Comparison of ENCODE assay signal across 18 mouse cellular contexts in the genomic region with DNA sequence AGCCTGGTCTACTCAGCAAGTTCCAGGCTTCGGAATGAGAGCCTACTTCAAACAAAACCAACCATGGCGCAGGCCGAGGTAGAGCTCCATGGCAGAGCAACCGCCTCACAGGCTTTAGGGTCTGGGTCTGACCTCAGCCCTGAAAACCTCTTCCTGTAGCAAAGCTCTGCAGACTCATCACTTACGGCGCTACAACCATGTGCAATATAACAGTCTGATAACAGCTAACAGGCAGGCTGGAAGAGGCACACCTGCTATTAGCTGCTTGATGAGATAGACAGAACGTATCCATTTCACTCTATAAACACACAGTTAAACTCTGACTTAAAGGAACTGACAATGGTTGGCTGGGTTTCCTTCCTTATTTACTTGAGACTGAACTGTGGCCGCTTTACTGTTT. TPM values are rescaled to one million over a fixed set of nuclear protein-coding genes. Genes with fewer than 3 reads are reported as not detected.
DNase-seq lines count a peak whose midpoint lies in the region; ATAC-seq and TF ChIP-seq lines count a peak whose summit lies in the region.
"Had no signal": no experiment of that assay in that cellular context is flagged by ENCODE, and none has a peak within 500 bp of the region (broad histone marks: within the 10 kb centered on the region; RNA-seq: fewer than 3 reads in every experiment).

No protein-coding gene starts in this region.

- peak; percentile 33; the same call in 1 of the 2 replicates for ATAC-seq in kidney, embryonic 14.5 days (ENCODE audit: low FRiP score, low TSS enrichment)
- ATAC-seq in erythroid progenitor cell, adult 5-6 weeks (replicated peaks; ENCODE audit: low FRiP score, poor library complexity, severe bottlenecking): 0 out of 2 replicates have a peak, but pooled peaks have one; percentile 26
- ATAC-seq in liver, postnatal 0 days: 0 out of 2 replicates have a peak, but pooled peaks have one; percentile 22
- ATAC-seq in hindbrain, embryonic 12.5 days (ENCODE audit: low FRiP score): no peak
- no peak for ATAC-seq in forebrain, embryonic 11.5 days (replicated peaks; ENCODE audit: low FRiP score)
- ATAC-seq: forebrain, postnatal 0 days had no signal

- no peak for TF ChIP-seq CTCF in liver, postnatal 0 days (IDR thresholded peaks at IDR 0.05; ENCODE audit: low read depth)

- WGBS in kidney, embryonic 14.5 days: 61% methylated on average over 8 of the region's 8 CpGs
- 56% methylated on average over 8 of the region's 8 CpGs for WGBS in liver, postnatal 0 days (ENCODE audit: insufficient replicate concordance)
- 95% methylated on average over 8 of the region's 8 CpGs for WGBS in hindbrain, embryonic 12.5 days
- 95% methylated on average over 8 of the region's 8 CpGs for WGBS in forebrain, embryonic 11.5 days

- DNase-seq in kidney, adult 18-20 months: no peak
- DNase-seq in liver, postnatal 0 days: no peak
- peak; percentile 39 for DNase-seq in thymus, postnatal 25 days
- DNase-seq in right cerebral cortex, adult 18-20 months: no peak
- no peak for DNase-seq in forebrain, embryonic 11.5 days (ENCODE audit: low spot score)
- DNase-seq: cerebellum, adult 11 months; forebrain, postnatal 0 days; kidney, postnatal 14 days; layer of hippocampus, postnatal 36 days; right cerebral cortex, postnatal 14 days had no signal

- no peak overlapping the region for H3K4me3 ChIP-seq in kidney, embryonic 14.5 days (ENCODE audit: low read length)
- H3K4me3 ChIP-seq in liver, postnatal 0 days (ENCODE audit: low read depth, low read length): no peak overlapping the region
- H3K4me3 ChIP-seq in hindbrain, embryonic 12.5 days: no peak overlapping the region
- no peak overlapping the region for H3K4me3 ChIP-seq in forebrain, embryonic 11.5 days (ENCODE audit: low read depth, low read length)
- H3K4me3 ChIP-seq: hindbrain, embryonic 13.5 days; limb, embryonic 12.5 days; midbrain, embryonic 10.5 days had no signal

- H3K4me2 ChIP-seq in kidney, embryonic 14.5 days (replicated peaks; ENCODE audit: low read depth, low read length): no peak overlapping the region
- H3K4me2 ChIP-seq in liver, postnatal 0 days (ENCODE audit: low read depth, low read length): no peak overlapping the region
- H3K4me2 ChIP-seq in hindbrain, embryonic 12.5 days (replicated peaks): no peak overlapping the region
- no peak overlapping the region for H3K4me2 ChIP-seq in forebrain, embryonic 11.5 days (ENCODE audit: low read depth, low read length, severe bottlenecking)
- H3K4me2 ChIP-seq: hindbrain, embryonic 13.5 days; limb, embryonic 12.5 days had no signal

- no peak overlapping the region for H3K27ac ChIP-seq in kidney, embryonic 14.5 days (ENCODE audit: low read depth, low read length)
- no peak overlapping the region for H3K27ac ChIP-seq in liver, postnatal 0 days (ENCODE audit: low read depth)
- H3K27ac ChIP-seq in hindbrain, embryonic 12.5 days: no peak overlapping the region
- H3K27ac ChIP-seq in forebrain, embryonic 11.5 days (ENCODE audit: low read depth, low read length): no peak overlapping the region
- H3K27ac ChIP-seq: hindbrain, embryonic 13.5 days; limb, embryonic 12.5 days; midbrain, embryonic 10.5 days had no signal

- no peaks in the 10 kb centered on the region for H3K9me3 ChIP-seq in kidney, embryonic 14.5 days (ENCODE audit: control insufficient read depth, low read length)
- H3K9me3 ChIP-seq in liver, postnatal 0 days (ENCODE audit: low read length): no peaks in the 10 kb centered on the region
- no peaks in the 10 kb centered on the region for H3K9me3 ChIP-seq in hindbrain, embryonic 12.5 days (replicated peaks)
- H3K9me3 ChIP-seq in forebrain, embryonic 11.5 days (ENCODE audit: control insufficient read depth, low read length): no peaks in the 10 kb centered on the region
- H3K9me3 ChIP-seq: G1E; hindbrain, embryonic 13.5 days; limb, embryonic 12.5 days; midbrain, embryonic 10.5 days had no signal

- H3K27me3 ChIP-seq in kidney, embryonic 14.5 days (ENCODE audit: control insufficient read depth, insufficient read depth, low read length): no peaks in the 10 kb centered on the region
- no peaks in the 10 kb centered on the region for H3K27me3 ChIP-seq in liver, postnatal 0 days (ENCODE audit: insufficient read depth, low read length)
- H3K27me3 ChIP-seq in hindbrain, embryonic 12.5 days: no peaks in the 10 kb centered on the region
- H3K27me3 ChIP-seq in forebrain, embryonic 11.5 days (ENCODE audit: control insufficient read depth, insufficient read depth, low read length): no peaks in the 10 kb centered on the region
- H3K27me3 ChIP-seq: hindbrain, embryonic 13.5 days; limb, embryonic 12.5 days had no signal

- no peak overlapping the region for H3K9ac ChIP-seq in kidney, embryonic 14.5 days (ENCODE audit: low read depth, low read length)
- H3K9ac ChIP-seq in liver, postnatal 0 days (replicated peaks): no peak overlapping the region
- no peak overlapping the region for H3K9ac ChIP-seq in hindbrain, embryonic 12.5 days
- no peak overlapping the region for H3K9ac ChIP-seq in forebrain, embryonic 11.5 days (ENCODE audit: low read length)
- H3K9ac ChIP-seq: forebrain, postnatal 0 days; hindbrain, embryonic 13.5 days; limb, embryonic 12.5 days had no signal

- H3K36me3 ChIP-seq in kidney, embryonic 14.5 days (ENCODE audit: control insufficient read depth, insufficient read depth, low read length): peaks cover 89% of the 10 kb centered on the region
- H3K36me3 ChIP-seq in liver, postnatal 0 days (replicated peaks; ENCODE audit: insufficient read depth, low read length): peaks cover 70% of the 10 kb centered on the region
- H3K36me3 ChIP-seq in hindbrain, embryonic 12.5 days: peaks cover 93% of the 10 kb centered on the region
- peaks cover 21% of the 10 kb centered on the region for H3K36me3 ChIP-seq in forebrain, embryonic 11.5 days (ENCODE audit: control insufficient read depth, insufficient read depth, low read length)

- no peak for TF ChIP-seq EP300 in liver, postnatal 0 days (IDR thresholded peaks at IDR 0.05; ENCODE audit: low read depth)

- H3K4me1 ChIP-seq in kidney, embryonic 14.5 days (ENCODE audit: control insufficient read depth, insufficient read depth, low read length): 0 out of 2 replicates have a peak, but pooled peaks cover 7% of the 10 kb centered on the region
- H3K4me1 ChIP-seq in liver, postnatal 0 days (ENCODE audit: insufficient read depth): 0 out of 2 replicates have a peak, but pooled peaks cover 3% of the 10 kb centered on the region
- H3K4me1 ChIP-seq in hindbrain, embryonic 12.5 days: no peaks in the 10 kb centered on the region
- H3K4me1 ChIP-seq in forebrain, embryonic 11.5 days (replicated peaks; ENCODE audit: control insufficient read depth, insufficient read depth, low read length): no peaks in the 10 kb centered on the region
- H3K4me1 ChIP-seq: hindbrain, embryonic 13.5 days; limb, embryonic 12.5 days; midbrain, embryonic 10.5 days had no signal

RNA-seq across cellular contexts. Expression of a gene that starts 14.6 kb away (rescaled TPM):
- 60.6 and 85.6 TPM in 2 replicates for polyA plus RNA-seq in kidney, embryonic 14.5 days (2014; fragmentation: Nextera tagmentation; extraction: Ambion mirVana)
- 13.7 and 18.9 TPM in 2 replicates for total RNA-seq in erythroid progenitor cell, adult 5-6 weeks (2015; ENCODE audit: low replicate concordance)
- 18.2 and 21.3 TPM in 2 replicates for total RNA-seq in erythroid progenitor cell, adult 5-6 weeks (2017; ENCODE audit: low replicate concordance)
- 20.9 and 23.8 TPM in 2 replicates for polyA plus RNA-seq in liver, postnatal 0 days (2015; fragmentation: Nextera tagmentation; extraction: Ambion mirVana)
- 85.2 and 88.0 TPM in 2 replicates for polyA plus RNA-seq in hindbrain, embryonic 12.5 days (2016; fragmentation: Nextera tagmentation; extraction: Ambion mirVana)
- polyA plus RNA-seq in forebrain, embryonic 11.5 days (2014; fragmentation: Nextera tagmentation; extraction: Ambion mirVana): 81.2 and 83.6 TPM in 2 replicates

RNA-seq across cellular contexts. Expression of a gene that starts 21.3 kb away (rescaled TPM):
- 0.13 TPM in 1 of 2 replicates, not detected in the other for polyA plus RNA-seq in kidney, embryonic 14.5 days (2014; fragmentation: Nextera tagmentation; extraction: Ambion mirVana)
- total RNA-seq in erythroid progenitor cell, adult 5-6 weeks (2015; ENCODE audit: low replicate concordance): not detected in 2 replicates
- not detected in 2 replicates for total RNA-seq in erythroid progenitor cell, adult 5-6 weeks (2017; ENCODE audit: low replicate concordance)
- not detected in 2 replicates for polyA plus RNA-seq in liver, postnatal 0 days (2015; fragmentation: Nextera tagmentation; extraction: Ambion mirVana)
- 0.53 and 0.56 TPM in 2 replicates for polyA plus RNA-seq in hindbrain, embryonic 12.5 days (2016; fragmentation: Nextera tagmentation; extraction: Ambion mirVana)
- 0.27 TPM in 1 of 2 replicates, not detected in the other for polyA plus RNA-seq in forebrain, embryonic 11.5 days (2014; fragmentation: Nextera tagmentation; extraction: Ambion mirVana)
- total RNA-seq: forebrain, postnatal 0 days; layer of hippocampus, postnatal 36 days had no signal
- polyA plus RNA-seq: G1E; limb, embryonic 12.5 days; lung, postnatal 0 days had no signal

RNA-seq across cellular contexts. Expression of a gene that starts 21.6 kb away (rescaled TPM):
- 1.4 and 2.6 TPM in 2 replicates for polyA plus RNA-seq in kidney, embryonic 14.5 days (2014; fragmentation: Nextera tagmentation; extraction: Ambion mirVana)
- not detected in 2 replicates for total RNA-seq in erythroid progenitor cell, adult 5-6 weeks (2015; ENCODE audit: low replicate concordance)
- total RNA-seq in erythroid progenitor cell, adult 5-6 weeks (2017; ENCODE audit: low replicate concordance): not detected in 2 replicates
- polyA plus RNA-seq in liver, postnatal 0 days (2015; fragmentation: Nextera tagmentation; extraction: Ambion mirVana): 0.06 and 0.07 TPM in 2 replicates
- polyA plus RNA-seq in hindbrain, embryonic 12.5 days (2016; fragmentation: Nextera tagmentation; extraction: Ambion mirVana): 1.0 and 1.3 TPM in 2 replicates
- polyA plus RNA-seq in forebrain, embryonic 11.5 days (2014; fragmentation: Nextera tagmentation; extraction: Ambion mirVana): 0.61 and 0.80 TPM in 2 replicates

RNA-seq across cellular contexts. Expression of a gene that starts 47.6 kb away (rescaled TPM):
- 49.6 and 66.3 TPM in 2 replicates for polyA plus RNA-seq in kidney, embryonic 14.5 days (2014; fragmentation: Nextera tagmentation; extraction: Ambion mirVana)
- 7.6 and 8.4 TPM in 2 replicates for total RNA-seq in erythroid progenitor cell, adult 5-6 weeks (2015; ENCODE audit: low replicate concordance)
- total RNA-seq in erythroid progenitor cell, adult 5-6 weeks (2017; ENCODE audit: low replicate concordance): 7.4 and 57.7 TPM in 2 replicates
- polyA plus RNA-seq in liver, postnatal 0 days (2015; fragmentation: Nextera tagmentation; extraction: Ambion mirVana): 18.1 and 18.4 TPM in 2 replicates
- polyA plus RNA-seq in hindbrain, embryonic 12.5 days (2016; fragmentation: Nextera tagmentation; extraction: Ambion mirVana): 82.8 and 89.1 TPM in 2 replicates
- 67.8 and 71.1 TPM in 2 replicates for polyA plus RNA-seq in forebrain, embryonic 11.5 days (2014; fragmentation: Nextera tagmentation; extraction: Ambion mirVana)

Comparison
In these comparisons a context has a peak if more than half of its experiments do, and no peak if none do; other contexts are left out.
1. ATAC-seq: peak in kidney, embryonic 14.5 days (single experiment), erythroid progenitor cell, adult 5-6 weeks (single experiment) and liver, postnatal 0 days (single experiment); none in hindbrain, embryonic 12.5 days (single experiment) and forebrain, embryonic 11.5 days (single experiment).